Mouse (Mus musculus) liver, embryonic 15.5 days (tissue): ENCODE data around the gene Pex11g. TPM values are rescaled to one million over a fixed set of nuclear protein-coding genes. Genes with fewer than 3 reads are reported as not detected.

ENCODE experiments used
- ATAC-seq: fragments of 200-750 bp; cut with Nextera tagmentation; 2 replicates; pipeline ENCODE4 v1.8.0; 2017; ENCODE audit warnings: moderate number of reproducible peaks, mild to moderate bottlenecking, moderate library complexity; ENCODE audit not compliant: insufficient read depth
- H3K27ac ChIP-seq: fragments of 300-500 bp; sonication (generic); replicated peaks from 2 replicates; pipeline ENCODE4 v1.5.1; 2015; ENCODE audit warnings: mild to moderate bottlenecking, inconsistent platforms
- H3K27me3 ChIP-seq: fragments of 300-500 bp; sonication (generic); 2 replicates; pipeline ENCODE4 v1.6.1; 2015; ENCODE audit warnings: mild to moderate bottlenecking, inconsistent platforms
- H3K36me3 ChIP-seq: fragments of 300-500 bp; sonication (generic); replicated peaks from 2 replicates; pipeline ENCODE4 v1.6.1; 2015; ENCODE audit warnings: moderate library complexity, mild to moderate bottlenecking, inconsistent platforms
- H3K4me1 ChIP-seq: fragments of 300-500 bp; sonication (generic); replicated peaks from 2 replicates; pipeline ENCODE4 v1.6.1; 2015; ENCODE audit warnings: inconsistent platforms
- H3K4me2 ChIP-seq: fragments of 300-500 bp; sonication (generic); 2 replicates; pipeline ENCODE4 v1.6.1; 2015; ENCODE audit warnings: moderate library complexity, mild to moderate bottlenecking, inconsistent platforms
- H3K4me3 ChIP-seq: fragments of 300-500 bp; sonication (generic); replicated peaks from 2 replicates; pipeline ENCODE4 v1.5.1; 2015; ENCODE audit warnings: mild to moderate bottlenecking, inconsistent platforms
- H3K9ac ChIP-seq: fragments of 300-500 bp; sonication (generic); 2 replicates; pipeline ENCODE4 v1.6.1; 2015; ENCODE audit warnings: moderate library complexity, mild to moderate bottlenecking, inconsistent platforms
- H3K9me3 ChIP-seq: fragments of 300-500 bp; sonication (generic); replicated peaks from 2 replicates; pipeline ENCODE4 v1.6.1; 2016; ENCODE audit warnings: inconsistent platforms
- WGBS: fragments of 180-500 bp; shearing (Covaris S2); methylation state at CpG from one replicate; pipeline ENCODE4 v1.1.7; 2015; ENCODE audit warnings: mixed read lengths; ENCODE audit not compliant: insufficient replicate concordance; 5-methylcytosine and 5-hydroxymethylcytosine counted together
- polyA plus RNA-seq: library from polyadenylated mRNA; unstranded; fragments of >200 nt; fragmentation: Nextera tagmentation; extraction: Ambion mirVana; gene quantifications from 2 replicates; pipeline ENCODE4 v1.2.1, GENCODE M21; 2015

Pex11g gene
- polyA plus RNA-seq, 1 experiment from 2014 or later, result 6.7 TPM

DNA sequence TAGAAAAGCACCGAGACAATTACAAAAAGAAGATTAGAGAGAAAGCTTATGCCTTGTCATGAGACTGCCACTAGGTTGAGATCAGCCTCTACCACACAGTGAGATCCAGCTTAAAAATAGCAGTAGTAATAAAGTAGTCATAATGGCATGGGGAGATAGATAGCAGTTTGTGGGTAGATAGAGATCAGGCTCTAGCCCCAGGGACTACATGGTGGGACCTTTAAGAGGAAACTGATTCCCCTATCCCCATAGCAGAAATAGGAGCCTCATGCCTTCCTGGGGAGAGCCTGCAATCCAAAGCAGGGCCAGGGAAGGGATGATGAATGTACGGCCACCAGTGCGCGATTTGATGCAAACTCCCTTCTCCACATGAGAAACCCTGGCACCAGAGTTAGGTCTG, 52.2 kb downstream of the Pex11g start:
- Histone ChIP-seq H3K27me3 (no peaks in the 10 kb centered on the region), H3K4me3 (no peak overlapping the region), H3K27ac (no peak overlapping the region), H3K36me3 (no peaks in the 10 kb centered on the region), H3K4me2 (no peak overlapping the region), H3K9me3 (no peaks in the 10 kb centered on the region), H3K9ac (no peak overlapping the region), H3K4me1 (peaks cover 61% of the 10 kb centered on the region)
- WGBS, result 50% methylated on average over 4 of the region's 4 CpGs
- ATAC-seq, result no peak

DNA sequence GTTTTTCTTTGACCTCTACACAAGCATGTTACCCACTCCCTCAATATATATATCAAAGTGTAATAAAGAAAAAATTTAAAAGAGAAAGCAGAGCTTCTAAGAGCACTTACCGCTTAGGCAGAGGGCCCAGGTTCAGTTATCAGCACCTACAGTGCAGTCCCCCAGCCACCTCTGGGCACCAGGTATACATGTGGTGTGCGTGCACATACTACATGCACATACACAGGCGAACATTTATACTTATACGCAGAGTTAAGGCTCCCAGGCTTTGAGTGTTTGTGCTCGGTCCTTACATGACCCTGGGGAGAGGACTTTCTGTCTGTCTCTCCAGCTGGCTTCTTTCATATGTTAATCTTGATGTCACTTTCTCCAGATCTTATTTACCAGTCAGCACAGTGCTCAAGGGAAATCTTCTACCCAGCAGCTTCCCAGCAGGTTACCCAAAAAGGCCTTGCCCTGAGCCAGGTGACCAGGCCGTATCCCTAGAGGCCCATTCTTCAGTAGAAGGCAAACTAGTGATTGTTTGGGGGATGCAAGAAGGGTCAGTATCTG, 52.8 kb downstream of the Pex11g start:
- ATAC-seq, result no peak
- H3K4me1 ChIP-seq, result peaks cover 63% of the 10 kb centered on the region
- no peaks in the 10 kb centered on the region for H3K36me3 ChIP-seq
- no peak overlapping the region for H3K4me3 ChIP-seq
- no peak overlapping the region for H3K9ac ChIP-seq
- no peak overlapping the region for H3K4me2 ChIP-seq
- no peaks in the 10 kb centered on the region for H3K27me3 ChIP-seq
- H3K27ac ChIP-seq, result no peak overlapping the region
- no peaks in the 10 kb centered on the region for H3K9me3 ChIP-seq
- WGBS, result 67% methylated on average over 6 of the region's 6 CpGs

DNA sequence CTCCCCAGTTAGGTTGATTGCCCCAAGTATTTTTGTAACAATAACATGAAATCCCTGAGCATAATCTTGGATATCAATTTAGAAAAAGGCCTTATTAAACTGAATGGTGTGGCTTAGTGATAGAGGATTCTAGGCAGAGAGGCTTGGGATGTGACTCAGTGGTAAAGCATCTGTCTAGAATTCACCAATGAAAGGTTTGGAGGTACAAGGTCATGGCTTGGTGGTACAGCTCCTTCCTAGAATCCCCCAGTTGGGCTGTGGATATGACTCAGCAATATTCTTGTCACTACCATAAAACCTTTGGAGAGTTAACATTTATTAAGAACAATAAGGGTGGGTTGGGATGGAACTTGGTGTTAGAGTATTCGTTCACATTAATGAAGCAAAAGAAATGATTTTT, 54.7 kb downstream of the Pex11g start:
- peaks cover 74% of the 10 kb centered on the region for H3K4me1 ChIP-seq
- H3K36me3 ChIP-seq, result no peaks in the 10 kb centered on the region
- H3K9ac ChIP-seq, result no peak overlapping the region
- H3K4me3 ChIP-seq, result no peak overlapping the region
- H3K4me2 ChIP-seq, result no peak overlapping the region
- WGBS, result 74% methylated on average over 1 of the region's 1 CpGs
- H3K27me3 ChIP-seq, result no peaks in the 10 kb centered on the region
- no peak overlapping the region for H3K27ac ChIP-seq
- ATAC-seq, result no peak
- H3K9me3 ChIP-seq, result no peaks in the 10 kb centered on the region

DNA sequence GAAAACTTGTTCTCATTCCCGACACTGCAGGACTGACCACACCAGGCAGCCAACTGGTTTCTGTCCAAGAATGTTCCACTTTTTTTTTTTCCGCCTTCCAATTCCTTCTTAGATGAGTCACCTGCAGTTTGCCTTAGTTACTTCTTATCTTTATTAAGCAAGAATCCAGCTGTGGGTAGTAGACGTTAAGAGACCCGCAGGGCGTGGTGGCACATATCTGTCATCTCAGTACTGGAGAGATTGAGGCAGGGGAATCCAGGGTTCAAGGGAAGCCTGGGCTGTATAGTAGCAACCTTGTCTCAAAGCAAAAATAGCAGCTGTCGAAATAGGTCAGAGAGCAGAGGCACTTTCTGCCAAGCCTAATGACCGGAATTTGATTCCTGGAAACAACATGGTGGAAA, 55.6 kb downstream of the Pex11g start:
- no peak overlapping the region for H3K9ac ChIP-seq
- peak; percentile 80 for ATAC-seq
- H3K4me2 ChIP-seq, result peak overlapping the region; percentile 42
- no peaks in the 10 kb centered on the region for H3K9me3 ChIP-seq
- no peaks in the 10 kb centered on the region for H3K27me3 ChIP-seq
- no peaks in the 10 kb centered on the region for H3K36me3 ChIP-seq
- 19% methylated on average over 7 of the region's 7 CpGs for WGBS
- peak overlapping the region; percentile 67 for H3K27ac ChIP-seq
- H3K4me1 ChIP-seq, result peaks cover 84% of the 10 kb centered on the region
- H3K4me3 ChIP-seq, result no peak overlapping the region

DNA sequence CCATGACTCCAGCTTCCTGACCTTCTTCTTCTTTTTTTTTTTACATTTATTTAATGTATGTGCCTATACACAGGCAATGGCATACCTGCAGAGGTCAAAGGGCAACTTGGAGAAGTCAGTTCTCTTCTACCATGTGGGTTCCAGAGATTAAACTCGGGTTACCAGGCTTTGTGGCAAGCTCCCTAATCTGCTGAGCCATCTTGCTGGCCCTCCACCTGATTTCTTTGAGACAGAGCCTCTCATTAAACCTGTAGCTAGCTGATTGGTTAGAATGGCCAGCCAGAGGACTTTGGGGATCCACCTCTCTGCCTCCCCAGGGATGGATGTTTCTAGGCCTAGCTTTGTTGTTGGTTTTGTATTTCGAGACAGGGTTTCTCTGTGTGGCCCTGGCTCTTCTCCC, 56.4 kb downstream of the Pex11g start:
- peak; percentile 24 for ATAC-seq
- Histone ChIP-seq H3K4me2 (no peak overlapping the region), H3K4me3 (no peak overlapping the region), H3K9me3 (no peaks in the 10 kb centered on the region), H3K27me3 (no peaks in the 10 kb centered on the region), H3K36me3 (no peaks in the 10 kb centered on the region), H3K4me1 (peaks cover 83% of the 10 kb centered on the region), H3K27ac (peak overlapping the region; percentile 67), H3K9ac (no peak overlapping the region)
- 30% methylated on average over 2 of the region's 2 CpGs for WGBS

DNA sequence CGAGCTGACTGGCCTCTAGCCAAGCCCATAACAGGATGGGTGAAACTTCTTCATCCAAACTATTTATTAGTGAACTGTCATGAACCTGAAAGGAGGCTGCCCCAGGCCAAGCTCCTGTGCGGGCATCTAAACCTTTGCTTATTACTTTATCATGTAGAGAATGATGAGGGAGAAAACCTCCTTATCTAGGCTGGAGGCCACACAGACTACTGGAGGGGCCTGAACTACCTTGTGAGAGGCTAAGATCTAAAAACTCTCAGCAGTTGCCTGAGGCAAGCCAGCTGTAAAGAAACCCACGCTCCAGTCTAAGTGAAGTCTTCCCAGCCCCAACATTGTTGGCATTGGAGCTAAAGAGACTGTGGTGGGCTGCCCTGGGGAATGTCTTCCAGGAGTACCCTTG, 60.1 kb downstream of the Pex11g start:
- ATAC-seq, result 0 out of 2 replicates have a peak, but pooled peaks have one; percentile 39

More for the DNA sequence above, 60.1 kb downstream of the Pex11g start:
- no peaks in the 10 kb centered on the region for H3K27me3 ChIP-seq
- no peak overlapping the region for H3K4me2 ChIP-seq
- no peak overlapping the region for H3K27ac ChIP-seq
- H3K9me3 ChIP-seq, result no peaks in the 10 kb centered on the region
- 0 out of 2 replicates have a peak, but pooled peaks cover 6% of the 10 kb centered on the region for H3K36me3 ChIP-seq
- no peak overlapping the region for H3K9ac ChIP-seq
- WGBS, result 41% methylated on average over 3 of the region's 3 CpGs
- H3K4me1 ChIP-seq, result peaks cover 47% of the 10 kb centered on the region
- H3K4me3 ChIP-seq, result no peak overlapping the region

Other genes with a start within 250 kb of the Pex11g start
- 20.5 and 25.7 TPM in 2 replicates for gene Insr, start 188.1 kb downstream of the Pex11g start, polyA plus RNA-seq
- gene A430078G23Rik, start 114.3 kb downstream of the Pex11g start, polyA plus RNA-seq, result 1.2 TPM in 2 replicates
- 1.8 and 2.2 TPM in 2 replicates for gene Arhgef18, start 74.7 kb downstream of the Pex11g start, polyA plus RNA-seq
- gene Tex45, start 3.2 kb upstream of the Pex11g start, polyA plus RNA-seq, result not detected in 2 replicates
- 4.8 and 5.8 TPM in 2 replicates for gene Zfp358, start 25.5 kb upstream of the Pex11g start, polyA plus RNA-seq
- 21.4 and 25.0 TPM in 2 replicates for gene Mcoln1, start 32.8 kb upstream of the Pex11g start, polyA plus RNA-seq
- 9.2 and 11.9 TPM in 2 replicates for gene Pnpla6, start 47.7 kb upstream of the Pex11g start, polyA plus RNA-seq
- 4.3 and 4.4 TPM in 2 replicates for gene C330021F23Rik, start 100.3 kb upstream of the Pex11g start, polyA plus RNA-seq
- gene Camsap3, start 119.6 kb upstream of the Pex11g start, polyA plus RNA-seq, result 1.7 and 1.9 TPM in 2 replicates
- gene Xab2, start 153.6 kb upstream of the Pex11g start, polyA plus RNA-seq, result 27.3 and 31.0 TPM in 2 replicates
- gene Pet100, start 153.9 kb upstream of the Pex11g start, polyA plus RNA-seq, result 49.8 and 72.1 TPM in 2 replicates
- 0.09 and 0.22 TPM in 2 replicates for gene Pcp2, start 157.9 kb upstream of the Pex11g start, polyA plus RNA-seq
- 49.8 and 50.7 TPM in 2 replicates for gene Stxbp2, start 163.3 kb upstream of the Pex11g start, polyA plus RNA-seq
- gene Retn, start 188.1 kb upstream of the Pex11g start, polyA plus RNA-seq, result not detected in 2 replicates
- 8.2 and 8.9 TPM in 2 replicates for gene Mcemp1, start 198.1 kb upstream of the Pex11g start, polyA plus RNA-seq
- 2.6 and 3.5 TPM in 2 replicates for gene Fcor, start 204.7 kb upstream of the Pex11g start, polyA plus RNA-seq
- gene Trappc5, start 208.6 kb upstream of the Pex11g start, polyA plus RNA-seq, result 13.2 and 15.1 TPM in 2 replicates
- 0.05 and 0.08 TPM in 2 replicates for gene Fcer2a, start 226.5 kb upstream of the Pex11g start, polyA plus RNA-seq